Mouse (Mus musculus) stomach, postnatal 0 days (tissue): ENCODE measurements around the gene Agk. TPM values are rescaled to one million over a fixed set of nuclear protein-coding genes. Genes with fewer than 3 reads are reported as not detected.

ENCODE experiments used
- ATAC-seq: fragments of 200-750 bp; cut with Nextera tagmentation; 2 replicates; pipeline ENCODE4 v1.8.0; 2017; ENCODE audit not compliant: low FRiP score, low TSS enrichment
- DNase-seq: peaks from one replicate; pipeline ENCODE4 v3.0.0-alpha.2; 2016; ENCODE audit warnings: low spot score
- H3K27ac ChIP-seq: fragments of 300-500 bp; sonication (generic); replicated peaks from 2 replicates; pipeline ENCODE4 v1.5.1; 2014; ENCODE audit warnings: mild to moderate bottlenecking, control low read depth
- H3K27me3 ChIP-seq: fragments of 300-500 bp; sonication (generic); 2 replicates; pipeline ENCODE4 v1.6.1; 2014; ENCODE audit warnings: low read length; ENCODE audit not compliant: control insufficient read depth, insufficient read depth
- H3K36me3 ChIP-seq: fragments of 300-500 bp; sonication (generic); 2 replicates; pipeline ENCODE4 v1.6.1; 2014; ENCODE audit warnings: low read length, mixed read lengths; ENCODE audit not compliant: control insufficient read depth, insufficient read depth
- H3K4me1 ChIP-seq: fragments of 300-500 bp; sonication (generic); replicated peaks from 2 replicates; pipeline ENCODE4 v1.6.1; 2014; ENCODE audit warnings: antibody characterized with exemption; ENCODE audit not compliant: control insufficient read depth, insufficient read depth
- H3K4me2 ChIP-seq: fragments of 300-500 bp; sonication (generic); replicated peaks from 2 replicates; pipeline ENCODE4 v1.6.1; 2014; ENCODE audit warnings: low read depth, mild to moderate bottlenecking, control low read depth, moderate library complexity
- H3K4me3 ChIP-seq: fragments of 300-500 bp; sonication (generic); 2 replicates; pipeline ENCODE4 v1.5.1; 2014; ENCODE audit warnings: low read depth, low read length, control low read depth
- H3K9ac ChIP-seq: fragments of 300-500 bp; sonication (generic); 2 replicates; pipeline ENCODE4 v1.6.1; 2014; ENCODE audit warnings: mild to moderate bottlenecking, low read length, control low read depth, mixed read lengths
- H3K9me3 ChIP-seq: fragments of 300-500 bp; sonication (generic); 2 replicates; pipeline ENCODE4 v1.6.1; 2016; ENCODE audit warnings: low read length; ENCODE audit not compliant: control insufficient read depth
- CTCF ChIP-seq: IDR thresholded peaks from 2 replicates; pipeline ENCODE4 v1.5.1; 2016; ENCODE audit warnings: antibody characterized with exemption, low read depth, mild to moderate bottlenecking, moderate library complexity
- EP300 ChIP-seq: optimal IDR thresholded peaks from 2 replicates; pipeline ENCODE3; 2016; ENCODE audit warnings: antibody characterized with exemption
- WGBS: fragments of 180-500 bp; shearing (Covaris S2); extraction: QIAGEN DNeasy Blood & Tissue Kit; methylation state at CpG from one replicate; pipeline ENCODE4 v1.1.7; 2014; 5-methylcytosine and 5-hydroxymethylcytosine counted together
- polyA plus RNA-seq: library from polyadenylated mRNA; unstranded; fragments of >200 nt; fragmentation: Nextera tagmentation; extraction: Ambion mirVana; gene quantifications from 2 replicates; pipeline ENCODE4 v1.2.1, GENCODE M21; 2015

The Agk gene
- polyA plus RNA-seq, 1 experiment from 2014 or later, result 15.7 TPM

DNA sequence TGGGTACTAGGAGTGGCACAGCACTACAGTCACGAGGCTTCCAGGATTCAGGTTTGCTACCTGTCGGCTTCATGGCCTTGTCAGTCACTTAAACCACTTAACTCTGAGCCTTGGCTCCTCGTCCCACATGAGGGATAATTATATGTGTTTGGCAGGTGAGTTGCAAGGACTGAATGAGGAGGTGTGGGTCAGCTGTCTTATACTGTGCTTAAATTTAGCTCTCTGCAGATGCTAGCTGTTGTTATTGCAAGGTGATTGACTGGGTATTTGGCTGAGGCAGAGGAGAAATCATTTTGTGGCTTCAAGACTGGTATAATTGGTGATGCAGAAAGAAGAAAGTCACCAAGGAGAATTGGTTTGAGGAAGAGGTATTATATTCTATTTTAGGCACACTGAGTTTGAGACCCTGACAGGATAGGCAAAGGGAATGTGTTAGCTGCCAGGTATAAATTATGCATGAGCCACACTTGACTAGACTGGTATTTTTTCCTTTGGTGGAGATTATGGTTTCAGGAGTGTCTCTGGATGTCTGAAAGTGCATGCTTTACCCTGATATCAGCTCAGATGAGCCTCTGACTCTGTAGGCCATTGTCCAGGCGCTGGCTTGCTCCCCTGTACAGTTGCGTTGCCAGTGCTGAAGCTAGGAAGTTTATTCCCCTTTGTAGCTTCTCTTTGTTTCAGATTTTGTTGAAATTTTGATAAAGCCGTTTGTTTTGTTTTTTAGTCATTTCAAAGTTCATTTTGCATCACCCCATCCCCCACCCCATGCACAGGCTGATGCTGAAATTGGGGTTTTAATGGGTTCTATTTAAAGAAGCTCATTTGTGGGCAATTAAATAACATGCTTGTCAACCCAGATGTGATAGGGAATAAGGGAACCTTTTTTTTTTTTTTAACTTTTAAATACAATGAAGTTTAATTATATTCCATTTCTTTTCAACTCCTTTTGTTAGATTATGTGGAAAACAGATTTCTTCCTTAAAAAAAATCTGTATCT, 12.1 kb downstream of the Agk start:
- no peak for DNase-seq

GRCm38 (mm10) chr6:40346959-40347771, 22.2 kb downstream of the Agk start:
- no peaks in the 10 kb centered on the region for H3K27me3 ChIP-seq
- H3K4me3 ChIP-seq, result no peak overlapping the region
- H3K4me1 ChIP-seq, result no peaks in the 10 kb centered on the region
- H3K9me3 ChIP-seq, result no peaks in the 10 kb centered on the region
- no peak overlapping the region for H3K27ac ChIP-seq
- no peak overlapping the region for H3K4me2 ChIP-seq
- no peaks in the 10 kb centered on the region; the same call in 1 of the 2 replicates for H3K36me3 ChIP-seq
- 46% methylated on average over 10 of the region's 10 CpGs for WGBS
- ATAC-seq (peak; percentile 57), DNase-seq (peak; percentile 17)
- H3K9ac ChIP-seq, result no peak overlapping the region
- TF ChIP-seq CTCF, result no peak
- TF ChIP-seq EP300, result no peak

More for the DNA sequence above, 12.1 kb downstream of the Agk start:
- no peaks in the 10 kb centered on the region for H3K4me1 ChIP-seq
- TF ChIP-seq CTCF (no peak), EP300 (no peak)
- H3K4me2 ChIP-seq, result no peak overlapping the region
- no peak for ATAC-seq
- H3K9me3 ChIP-seq, result no peaks in the 10 kb centered on the region
- WGBS, result 86% methylated on average over 6 of the region's 6 CpGs
- H3K4me3 ChIP-seq, result no peak overlapping the region
- no peaks in the 10 kb centered on the region for H3K27me3 ChIP-seq
- peaks cover 6% of the 10 kb centered on the region for H3K36me3 ChIP-seq
- H3K9ac ChIP-seq, result no peak overlapping the region
- no peak overlapping the region for H3K27ac ChIP-seq

GRCm38 (mm10) chr6:40347772-40348111, 22.8 kb downstream of the Agk start:
- DNase-seq (no peak), ATAC-seq (no peak)
- Histone ChIP-seq H3K4me2 (no peak overlapping the region), H3K36me3 (no peaks in the 10 kb centered on the region), H3K4me1 (no peaks in the 10 kb centered on the region), H3K27me3 (no peaks in the 10 kb centered on the region), H3K4me3 (no peak overlapping the region), H3K27ac (peak overlapping the region; percentile 35; the same call in 1 of the 2 replicates), H3K9me3 (no peaks in the 10 kb centered on the region), H3K9ac (no peak overlapping the region)
- WGBS, result 56% methylated on average over 1 of the region's 1 CpGs
- TF ChIP-seq EP300, result no peak
- no peak for TF ChIP-seq CTCF

DNA sequence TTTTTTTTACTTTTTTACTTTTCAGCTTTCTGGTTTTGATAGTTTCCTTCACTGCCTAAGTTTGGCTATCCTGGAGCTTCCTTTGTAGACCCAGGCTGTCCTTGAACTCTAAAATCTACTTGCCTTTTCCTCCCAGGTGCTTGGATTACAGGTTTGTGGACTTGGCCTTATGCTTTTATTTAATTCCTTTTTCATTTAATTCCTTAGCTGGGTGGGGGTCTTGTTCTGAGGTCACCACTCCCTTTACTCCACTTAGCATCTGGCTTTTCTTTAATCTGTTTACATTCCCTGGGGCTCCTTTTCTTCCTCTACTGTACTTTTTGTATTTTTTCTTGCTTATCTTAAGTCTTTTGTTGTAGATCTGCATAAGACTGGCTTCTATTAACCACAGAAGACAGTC, 25.1 kb downstream of the Agk start:
- no peak for ATAC-seq
- H3K4me3 ChIP-seq, result no peak overlapping the region
- DNase-seq, result no peak

GRCm38 (mm10) chr6:40350856-40351255, 25.9 kb downstream of the Agk start:
- DNase-seq, result no peak
- Histone ChIP-seq H3K4me3 (no peak overlapping the region), H3K9me3 (no peaks in the 10 kb centered on the region), H3K4me1 (no peaks in the 10 kb centered on the region), H3K27me3 (no peaks in the 10 kb centered on the region), H3K36me3 (peaks cover 2% of the 10 kb centered on the region; the same call in 1 of the 2 replicates), H3K27ac (no peak overlapping the region), H3K9ac (no peak overlapping the region), H3K4me2 (no peak overlapping the region)
- TF ChIP-seq EP300 (no peak), CTCF (no peak)
- ATAC-seq, result no peak

More for the DNA sequence above, 25.1 kb downstream of the Agk start:
- TF ChIP-seq CTCF, result no peak
- no peak for TF ChIP-seq EP300
- no peak overlapping the region for H3K9ac ChIP-seq
- no peak overlapping the region for H3K4me2 ChIP-seq
- no peaks in the 10 kb centered on the region for H3K27me3 ChIP-seq
- peaks cover 2% of the 10 kb centered on the region; the same call in 1 of the 2 replicates for H3K36me3 ChIP-seq
- H3K27ac ChIP-seq, result no peak overlapping the region
- no peaks in the 10 kb centered on the region for H3K9me3 ChIP-seq
- H3K4me1 ChIP-seq, result no peaks in the 10 kb centered on the region

DNA sequence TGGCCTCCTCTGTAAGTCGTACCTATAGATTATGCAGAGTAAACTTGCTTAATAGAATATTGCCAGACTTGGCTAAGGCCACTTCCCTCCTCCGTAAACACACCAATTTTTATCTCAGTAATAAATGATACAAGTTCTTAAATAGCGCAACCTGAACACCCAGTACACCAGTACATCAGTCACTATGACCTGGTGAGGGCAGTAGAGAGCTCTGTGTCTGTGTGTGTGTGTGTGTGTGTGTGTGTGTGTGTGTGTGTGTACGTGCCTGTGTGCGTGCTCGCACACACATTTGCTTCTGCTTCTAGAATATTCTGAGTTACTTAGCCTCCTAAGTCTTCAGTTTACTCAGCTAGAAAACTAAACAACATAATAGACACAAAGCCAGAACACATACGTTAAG, 28.4 kb downstream of the Agk start:
- Histone ChIP-seq H3K4me2 (no peak overlapping the region), H3K9ac (no peak overlapping the region), H3K27ac (no peak overlapping the region), H3K4me1 (no peaks in the 10 kb centered on the region), H3K9me3 (no peaks in the 10 kb centered on the region), H3K4me3 (no peak overlapping the region), H3K36me3 (peaks cover 2% of the 10 kb centered on the region; the same call in 1 of the 2 replicates), H3K27me3 (no peaks in the 10 kb centered on the region)
- TF ChIP-seq EP300, result no peak
- TF ChIP-seq CTCF, result peak; percentile 55
- DNase-seq, result no peak
- 87% methylated on average over 7 of the region's 7 CpGs for WGBS
- no peak for ATAC-seq
